Mouse (Mus musculus): ENCODE results near the gene Shcbp1. TPM values are rescaled to one million over a fixed set of nuclear protein-coding genes. Genes with fewer than 3 reads are reported as not detected.
"Not testable (repeated sequence)": the region's sequence is repeated elsewhere in the genome, so short reads cannot be mapped to it uniquely, and the experiment has no call there.

Shcbp1 gene
- under 1 TPM; 0.59 to 0.62 TPM for total RNA-seq (2021)

- peak; percentile 83 to 86 for DNase-seq (ENCODE audit: low spot score in 2 of 2)
- intact Hi-C loops (cut with DNase I) = no loop called here
These were observed at the start of gene Shcbp1 for GRCm38 (mm10) chr8:4779254-4780055. TSS of gene Shcbp1 (minus strand) at chr8:4779567.

DNA sequence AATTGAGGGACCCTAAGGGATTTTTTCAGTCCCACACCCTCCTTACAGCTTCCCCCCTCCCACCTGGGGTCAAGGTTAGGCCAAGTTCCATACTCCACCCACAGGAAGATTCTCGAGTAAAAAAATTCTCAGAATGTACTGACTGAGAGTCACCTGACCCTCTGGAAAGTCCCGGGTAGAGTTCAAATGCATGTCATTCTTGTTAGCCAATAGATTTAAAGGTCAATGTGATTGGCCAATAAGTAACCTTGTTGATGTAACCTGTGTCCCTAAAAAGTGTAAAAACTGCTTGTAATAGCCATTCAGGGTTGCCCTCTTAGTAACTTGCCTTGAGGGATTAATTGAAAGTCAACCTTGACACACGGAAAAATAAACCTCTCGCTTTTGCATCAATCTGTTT lies 29.5 kb upstream of the Shcbp1 start:
- no peak for DNase-seq (ENCODE audit: low spot score in 2 of 2)

GRCm38 (mm10) chr8:4800524-4801122 lies 21.3 kb upstream of the Shcbp1 start:
- peak; percentile 19 to 34 for DNase-seq (ENCODE audit: low spot score in 2 of 2)
- intact Hi-C loops (cut with DNase I) = no loop called here

More for the DNA sequence above, 29.5 kb upstream of the Shcbp1 start:
- intact Hi-C loops (cut with DNase I) = no loop called here

DNA sequence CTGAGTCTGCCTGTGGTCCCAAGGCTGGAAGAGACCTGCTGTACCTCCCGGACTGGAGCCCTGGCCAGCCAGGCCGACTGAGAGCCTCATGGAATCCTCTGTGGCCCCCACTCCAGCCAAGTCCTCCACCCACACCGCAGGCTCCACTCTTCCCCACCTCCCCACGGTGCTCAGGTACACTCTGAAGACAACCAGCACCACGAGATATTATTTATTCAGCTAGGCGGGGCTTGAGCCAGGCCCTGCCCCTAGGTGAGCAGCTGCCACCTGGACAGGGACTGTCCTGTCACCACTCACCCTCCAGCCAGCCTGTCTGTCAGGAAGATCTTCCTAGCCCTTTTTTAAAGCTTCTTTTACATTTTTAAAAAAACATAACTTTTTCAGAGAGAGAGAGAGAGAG lies 1.1 kb downstream of the Shcbp1 start:
- DNase-seq (ENCODE audit: low spot score in 2 of 2) = no peak
- intact Hi-C loops (cut with DNase I) = no loop called here

DNA sequence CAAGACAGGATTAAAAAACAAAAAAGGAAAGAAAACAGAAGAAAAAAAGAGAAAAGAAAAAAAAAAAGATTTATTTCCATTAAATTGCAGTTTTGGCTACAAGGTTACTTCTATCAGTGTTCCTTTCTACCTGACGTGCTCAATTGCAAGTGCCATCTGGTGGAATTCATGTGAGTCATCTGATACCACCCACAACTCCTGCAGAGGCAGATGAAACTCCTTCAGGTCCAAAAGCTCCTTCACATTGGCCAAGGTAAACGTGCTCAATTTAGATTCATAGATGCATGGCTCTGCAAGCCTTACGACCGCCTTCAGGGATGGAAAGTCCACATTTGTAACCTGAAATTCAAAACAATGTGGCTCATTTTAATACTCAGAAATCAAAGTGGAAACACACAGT lies 14.6 kb downstream of the Shcbp1 start:
- intact Hi-C loops (cut with DNase I) = no loop called here
- peak; percentile 40 to 49 for DNase-seq (ENCODE audit: low spot score in 2 of 2)

- DNase-seq (ENCODE audit: low spot score in 2 of 2) = no peak
- intact Hi-C loops (cut with DNase I) = no loop called here
These were observed 26.3 kb downstream of the Shcbp1 start for GRCm38 (mm10) chr8:4753048-4753447.

GRCm38 (mm10) chr8:4730942-4731341 lies 48.4 kb downstream of the Shcbp1 start:
- DNase-seq (ENCODE audit: low spot score in 2 of 2) = no peak
- intact Hi-C loops (cut with DNase I) = no loop called here

DNA sequence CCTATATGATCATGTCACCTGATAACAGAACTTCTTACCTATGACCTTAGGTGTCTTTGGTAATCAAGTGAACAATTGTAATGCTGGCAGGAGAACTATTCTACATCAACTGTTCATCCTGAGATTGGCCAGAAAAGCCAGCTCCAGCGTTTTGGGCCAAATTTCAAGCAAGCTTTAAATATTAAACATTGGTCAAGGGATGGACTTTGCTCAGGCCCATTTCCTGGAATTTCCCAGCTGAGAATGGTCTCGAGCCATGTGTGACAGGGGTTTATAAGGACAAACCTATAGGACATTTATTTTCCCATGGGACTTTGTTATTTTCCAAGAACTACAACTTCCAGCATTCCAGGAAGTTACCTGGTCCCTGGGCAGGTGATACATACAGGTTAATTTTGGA lies 63.8 kb downstream of the Shcbp1 start:
- no peak for DNase-seq (ENCODE audit: low spot score in 2 of 2)
- intact Hi-C loops (cut with DNase I) = no loop called here

- intact Hi-C loops (cut with DNase I); DNase-seq (ENCODE audit: low spot score in 2 of 2): not testable (repeated sequence)
These were observed 71.0 kb downstream of the Shcbp1 start for GRCm38 (mm10) chr8:4708346-4708745.

- DNase-seq (ENCODE audit: low spot score in 2 of 2); intact Hi-C loops (cut with DNase I): not testable (repeated sequence)
These were observed 71.5 kb downstream of the Shcbp1 start for GRCm38 (mm10) chr8:4707916-4708315.

DNA sequence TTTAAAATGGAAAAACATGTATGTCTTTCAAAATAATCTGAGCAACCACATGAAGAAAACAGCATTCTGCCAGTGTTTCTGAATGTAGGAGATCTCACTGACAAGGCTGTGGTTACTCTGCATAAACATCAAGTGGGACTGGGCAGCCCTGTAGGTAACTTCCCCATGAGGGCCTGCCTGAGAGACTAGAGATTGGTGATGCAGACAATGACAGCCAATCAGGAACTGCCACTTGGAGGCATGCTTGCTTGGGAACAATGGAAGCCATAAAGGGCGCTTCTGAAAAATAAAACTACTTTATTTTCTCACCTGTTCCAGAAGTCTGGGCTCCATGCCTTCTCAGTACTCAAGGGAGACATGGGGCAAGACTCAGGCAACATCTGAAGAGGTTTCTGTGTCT lies 87.7 kb downstream of the Shcbp1 start:
- no peak for DNase-seq (ENCODE audit: low spot score in 2 of 2)
- intact Hi-C loops (cut with DNase I) = no loop called here

Other genes starting within 250 kb of the Shcbp1 start
- 10 to 100 TPM; 11.3 to 14.4 TPM for gene Zfp958, start 166.4 kb downstream of the Shcbp1 start, total RNA-seq (2021)